Mouse (Mus musculus) MEL (cell line): ENCODE measurements around the gene Fosb.

Experiments used
- CHD2 ChIP-seq: IDR thresholded peaks from 2 replicates; pipeline ENCODE4 v1.6.1; 2011; ENCODE audit warnings: low read length, improper control_type of control experiment
- CTCF ChIP-seq, 3 experiments: IDR thresholded peaks in 2 of 3; conservative IDR thresholded peaks in 1 of 3; 2 replicates each; pipeline ENCODE4 v1.5.1; 2011 to 2012; ENCODE audit warnings: low read length in 3 of 3, low read depth in 2 of 3, mild to moderate bottlenecking in 2 of 3, improper control_type of control experiment in 1 of 3, inconsistent platforms in 1 of 3, mixed read lengths in 1 of 3, moderate library complexity in 1 of 3; ENCODE audit not compliant: control insufficient read depth in 1 of 3, insufficient read depth in 1 of 3, poor library complexity in 1 of 3, severe bottlenecking in 1 of 3
- EP300 ChIP-seq, 2 experiments: IDR thresholded peaks; 2 replicates each; pipeline ENCODE4 v1.6.1; 2011; ENCODE audit warnings: improper control_type of control experiment in 2 of 2, low read length in 2 of 2, low read depth in 1 of 2, mild to moderate bottlenecking in 1 of 2
- ETS1 ChIP-seq: IDR thresholded peaks from 2 replicates; pipeline ENCODE4 v1.6.1; 2012; ENCODE audit warnings: low read depth, mild to moderate bottlenecking, inconsistent platforms, low read length, improper control_type of control experiment, moderate library complexity
- GATA1 ChIP-seq: IDR thresholded peaks from 2 replicates; pipeline ENCODE4 v1.6.1; 2011; ENCODE audit warnings: low read depth, low read length, improper control_type of control experiment
- HCFC1 ChIP-seq: IDR thresholded peaks from 2 replicates; pipeline ENCODE4 v1.6.1; 2012; ENCODE audit warnings: low read depth, mild to moderate bottlenecking, inconsistent platforms, low read length, improper control_type of control experiment, moderate library complexity
- MAZ ChIP-seq: IDR thresholded peaks from 2 replicates; pipeline ENCODE4 v1.6.1; 2012; ENCODE audit warnings: low read depth, mild to moderate bottlenecking, inconsistent platforms, low read length, improper control_type of control experiment
- MEF2A ChIP-seq: IDR thresholded peaks from 2 replicates; pipeline ENCODE4 v1.6.1; 2014; ENCODE audit warnings: low read depth, mild to moderate bottlenecking, inconsistent platforms, low read length, improper control_type of control experiment; ENCODE audit not compliant: poor library complexity, insufficient replicate concordance, severe bottlenecking; ENCODE audit errors: extremely low read depth
- NRF1 ChIP-seq: IDR thresholded peaks from 2 replicates; pipeline ENCODE4 v1.6.1; 2014; ENCODE audit warnings: low read depth, mild to moderate bottlenecking, inconsistent platforms, low read length, improper control_type of control experiment, moderate library complexity; ENCODE audit not compliant: poor library complexity, insufficient read depth, severe bottlenecking
- POLR2A ChIP-seq, 2 experiments: IDR thresholded peaks; 2 replicates each; pipeline ENCODE4 v1.6.1; 2011 to 2012; ENCODE audit warnings: low read length in 2 of 2, mild to moderate bottlenecking in 2 of 2, control low read depth in 1 of 2, improper control_type of control experiment in 1 of 2, low read depth in 1 of 2, moderate library complexity in 1 of 2; ENCODE audit not compliant: control insufficient read depth in 1 of 2, insufficient read depth in 1 of 2, poor library complexity in 1 of 2
- POLR2AphosphoS2 ChIP-seq: IDR thresholded peaks from 2 replicates; pipeline ENCODE4 v1.6.1; 2011; ENCODE audit warnings: low read length, improper control_type of control experiment
- SIN3A ChIP-seq: IDR thresholded peaks from 2 replicates; pipeline ENCODE4 v1.6.1; 2012; ENCODE audit warnings: low read length, improper control_type of control experiment, inconsistent platforms
- TAL1 ChIP-seq: IDR thresholded peaks from 2 replicates; pipeline ENCODE4 v1.6.1; 2012; ENCODE audit warnings: mild to moderate bottlenecking, inconsistent platforms, low read length, moderate library complexity, mixed read lengths
- TCF12 ChIP-seq: IDR thresholded peaks from 2 replicates; pipeline ENCODE4 v1.6.1; 2014; ENCODE audit warnings: low read depth, mild to moderate bottlenecking, inconsistent platforms, low read length, improper control_type of control experiment, moderate library complexity

DNA sequence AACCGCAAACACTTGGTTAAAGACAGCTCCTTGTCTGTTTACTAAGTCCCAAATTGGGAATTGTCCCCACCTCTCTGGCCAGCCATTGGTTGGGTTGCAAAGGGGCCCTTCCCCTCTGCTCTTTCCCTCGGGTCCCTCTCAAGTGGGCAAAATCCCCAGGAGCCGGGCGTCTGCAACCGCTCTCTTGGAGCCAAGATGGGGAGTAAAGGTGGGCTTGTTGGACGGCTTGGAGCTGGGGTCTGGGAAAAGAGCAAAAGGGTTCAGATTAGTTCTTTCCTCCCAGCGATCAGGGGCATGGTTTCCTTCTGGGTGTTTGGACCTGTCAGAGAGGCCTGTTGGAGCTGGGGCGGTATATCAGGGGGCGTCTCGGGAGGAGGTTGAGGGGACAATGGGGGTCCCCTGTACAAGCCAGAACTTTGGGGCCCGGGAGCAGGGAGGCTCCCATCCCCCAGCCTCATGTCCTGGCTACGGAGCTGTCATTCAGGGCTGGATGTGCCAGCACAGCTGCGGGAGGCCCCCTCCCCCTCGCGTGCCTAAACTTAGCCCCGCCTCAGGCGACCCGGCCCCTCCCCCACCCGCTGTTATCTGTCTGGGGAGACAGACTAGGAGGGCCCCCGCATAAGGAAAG lies 18.8 kb downstream of the Fosb start:
- TF ChIP-seq NRF1, result no peak
- no peak for TF ChIP-seq MEF2A
- no peak for TF ChIP-seq TCF12
- no peak for TF ChIP-seq CTCF (IDR thresholded peaks at IDR 0.05 in 2 of 3, conservative IDR thresholded peaks at IDR 0.05 in 1 of 3; ENCODE audit: control insufficient read depth in 1 of 3, insufficient read depth in 1 of 3, low read depth in 2 of 3, low read length in 3 of 3, poor library complexity in 1 of 3, severe bottlenecking in 1 of 3)
- TF ChIP-seq POLR2A (IDR thresholded peaks at IDR 0.05; ENCODE audit: control insufficient read depth in 1 of 2, insufficient read depth in 1 of 2, low read depth in 1 of 2, low read length in 2 of 2, poor library complexity in 1 of 2), result no peak
- no peak for TF ChIP-seq POLR2AphosphoS2
- no peak for TF ChIP-seq CHD2
- TF ChIP-seq GATA1, result no peak
- no peak for TF ChIP-seq ETS1
- TF ChIP-seq TAL1, result no peak
- no peak for TF ChIP-seq MAZ
- TF ChIP-seq HCFC1, result no peak
- no peak for TF ChIP-seq EP300 (IDR thresholded peaks at IDR 0.05; ENCODE audit: low read depth in 1 of 2, low read length in 2 of 2)
- no peak for TF ChIP-seq SIN3A
